Mouse (Mus musculus): ENCODE data around the gene Gm28363. TPM values are rescaled to one million over a fixed set of nuclear protein-coding genes. Genes with fewer than 3 reads are reported as not detected.
"Not testable (repeated sequence)": the region's sequence is repeated elsewhere in the genome, so short reads cannot be mapped to it uniquely, and the experiment has no call there.

The Gm28363 gene
- not detected in 2 replicates for polyA plus RNA-seq (2015; fragmentation: Nextera tagmentation; extraction: Ambion mirVana)

GRCm38 (mm10) chr1:117696831-117697230 lies at the start of gene Gm28363:
Gene Gm28363, plus strand, starts transcription at chr1:117697131.
- not testable (repeated sequence) for H3K9ac ChIP-seq; H3K27me3 ChIP-seq (replicated peaks); ATAC-seq (replicated peaks); H3K4me3 ChIP-seq; H3K4me1 ChIP-seq; H3K36me3 ChIP-seq (replicated peaks); H3K9me3 ChIP-seq; H3K4me2 ChIP-seq; H3K27ac ChIP-seq
- WGBS: 68% methylated on average over 2 of the region's 2 CpGs

DNA sequence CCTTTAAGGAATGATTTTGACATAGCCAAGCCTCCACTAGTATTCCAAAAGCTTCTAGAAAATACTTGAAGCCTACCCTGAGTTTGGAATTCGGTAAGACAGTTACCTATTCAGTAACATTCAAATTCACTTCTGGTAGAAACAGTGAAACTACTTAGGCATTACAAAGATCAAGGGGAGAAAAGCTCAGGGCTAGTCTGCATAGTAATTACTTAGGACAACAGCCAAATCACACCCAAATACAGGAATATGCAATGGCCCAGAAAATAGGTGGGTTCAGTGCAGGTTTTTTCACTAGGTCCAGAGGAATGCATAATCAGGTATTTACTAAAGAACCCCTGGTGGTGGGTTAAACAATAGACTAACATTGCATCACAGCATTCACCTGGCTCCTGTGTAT lies 46.7 kb upstream of the Gm28363 start:
- H3K9me3 ChIP-seq; H3K36me3 ChIP-seq (replicated peaks); ATAC-seq (replicated peaks); H3K4me1 ChIP-seq; H3K4me2 ChIP-seq; H3K9ac ChIP-seq; H3K27me3 ChIP-seq (replicated peaks); H3K4me3 ChIP-seq; H3K27ac ChIP-seq: not testable (repeated sequence)
- whole genome bisulfite sequencing: 62% methylated on average over 1 of the region's 1 CpGs

Other genes starting within 250 kb of the Gm28363 start
- gene B020011L13Rik, start 84.0 kb downstream of the Gm28363 start, polyA plus RNA-seq (2015; fragmentation: Nextera tagmentation; extraction: Ambion mirVana): not detected in 2 replicates
- gene Gm28360, start 132.9 kb downstream of the Gm28363 start, polyA plus RNA-seq (2015; fragmentation: Nextera tagmentation; extraction: Ambion mirVana): not detected in 2 replicates
- gene Gm28168, start 230.9 kb downstream of the Gm28363 start, polyA plus RNA-seq (2015; fragmentation: Nextera tagmentation; extraction: Ambion mirVana): not detected in 2 replicates

All from midbrain, embryonic 15.5 days (tissue).